Mouse (Mus musculus) left cerebral cortex, adult 8-10 months (tissue): ENCODE measurements around the gene Gm5148. TPM values are rescaled to one million over a fixed set of nuclear protein-coding genes. Genes with fewer than 3 reads are reported as not detected.
A peak's percentile ranks its signal among the peaks of the same experiment; 100 is the strongest.

ENCODE experiments used
- DNase-seq, 2 experiments: peaks; one replicate each; pipeline ENCODE4 v3.0.0; 2022; ENCODE audit warnings: low spot score in 2 of 2
- total RNA-seq, 4 experiments: library from RNA; stranded (reverse); gene quantifications; 2 replicates each; pipeline ENCODE4 v1.2.4; 2022

Gm5148 gene
- total RNA-seq, 4 experiments from 2014 or later, result 4.0 to 5.3 (median 4.5) TPM

DNA sequence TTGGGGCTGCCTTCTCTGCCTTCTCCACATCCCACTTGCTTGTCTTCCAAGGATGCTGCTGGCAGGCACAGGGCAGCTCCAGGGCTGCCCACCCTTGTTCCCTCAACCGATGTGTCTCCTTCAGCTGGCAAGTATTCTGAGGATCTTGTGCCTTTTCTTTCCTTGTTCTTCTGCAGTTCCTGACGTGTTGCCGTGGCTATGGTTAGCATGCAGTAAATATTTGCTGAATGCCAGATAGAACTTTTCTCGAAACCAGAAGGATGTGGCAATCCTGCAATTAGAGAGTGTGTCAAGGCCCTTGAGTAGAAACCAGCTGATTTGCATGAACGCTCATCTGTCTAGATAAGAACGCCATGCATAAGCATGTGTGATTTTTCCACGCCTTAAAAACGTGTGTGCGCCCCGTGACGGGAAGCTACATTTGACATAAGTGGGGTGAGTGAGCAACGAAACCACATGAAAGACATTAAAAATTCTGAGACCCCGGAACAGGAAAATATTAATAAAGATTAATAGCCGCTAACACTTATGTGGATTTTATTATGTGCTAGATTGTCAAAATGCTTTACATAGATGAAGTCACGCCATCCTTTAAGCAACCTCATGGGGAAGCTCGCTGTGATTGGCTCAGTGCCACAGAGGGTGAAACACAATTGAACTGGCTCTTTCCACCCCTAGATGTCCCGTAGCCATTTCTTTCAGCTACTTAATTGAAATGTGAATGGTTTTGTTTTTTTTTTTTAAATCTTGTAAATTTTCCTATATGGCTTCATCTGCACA is 14.1 kb upstream of the Gm5148 start:
- no peak for DNase-seq

DNA sequence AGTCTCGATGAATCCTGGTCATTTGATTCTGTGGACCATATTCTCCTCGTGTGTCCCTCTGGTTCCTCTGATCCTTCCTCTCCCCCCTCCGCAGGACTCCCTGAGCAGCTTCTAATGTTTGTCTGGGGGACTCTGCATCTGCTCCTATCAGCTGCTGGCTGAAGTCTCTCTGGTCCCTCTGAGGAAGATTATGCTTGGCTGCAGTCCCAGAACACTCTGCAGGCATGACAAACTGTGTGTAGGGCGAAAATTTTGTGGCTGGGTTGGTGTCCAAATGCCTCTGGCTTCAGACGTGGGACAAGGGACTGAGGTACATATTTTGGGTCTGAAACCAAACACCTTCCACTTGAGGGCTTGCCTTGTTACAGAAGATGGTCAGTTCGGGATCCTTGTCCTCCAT is 13.1 kb upstream of the Gm5148 start:
- peak in 1 of 2 experiments; percentile 36 for DNase-seq

DNA sequence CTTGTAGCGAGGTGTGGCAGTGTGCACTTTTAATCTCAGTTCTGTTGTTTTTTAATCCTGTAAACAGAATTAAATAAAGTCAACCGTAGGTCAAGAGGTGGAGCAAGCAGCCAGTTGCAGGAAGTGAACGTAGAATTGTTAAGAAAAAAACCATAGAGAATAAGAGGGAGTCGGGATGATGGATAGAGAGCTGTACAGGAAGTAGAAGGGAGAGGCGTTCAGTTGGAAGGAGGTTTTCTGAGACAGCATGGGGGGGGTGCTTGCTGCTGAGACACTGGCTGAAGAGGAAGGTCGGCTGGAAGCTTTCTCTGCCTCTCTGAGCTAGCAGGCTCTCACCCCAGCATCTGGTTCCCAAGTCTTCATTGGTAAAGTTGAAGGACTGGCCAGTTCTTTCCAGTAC is 10.9 kb upstream of the Gm5148 start:
- DNase-seq, result no peak

DNA sequence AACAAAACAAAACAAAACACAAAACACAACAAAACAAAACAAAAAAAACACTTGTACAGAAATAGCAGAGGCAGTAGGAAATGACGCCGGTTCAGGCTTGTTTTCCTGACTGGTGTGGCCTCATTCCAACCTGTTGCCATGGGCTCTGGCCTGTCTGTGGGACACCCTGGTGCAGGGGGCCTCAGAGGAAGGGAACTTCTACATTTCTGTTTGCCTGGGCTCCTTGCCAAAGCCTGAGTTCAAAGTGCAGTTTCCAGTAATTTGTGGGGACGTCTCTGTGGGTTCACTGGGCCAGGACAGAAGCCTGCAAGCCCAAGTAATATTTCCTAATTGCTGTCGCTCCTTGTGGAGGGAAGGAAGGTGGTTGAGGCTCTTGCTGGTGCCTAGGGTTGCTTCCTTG is 4.9 kb upstream of the Gm5148 start:
- no peak for DNase-seq

DNA sequence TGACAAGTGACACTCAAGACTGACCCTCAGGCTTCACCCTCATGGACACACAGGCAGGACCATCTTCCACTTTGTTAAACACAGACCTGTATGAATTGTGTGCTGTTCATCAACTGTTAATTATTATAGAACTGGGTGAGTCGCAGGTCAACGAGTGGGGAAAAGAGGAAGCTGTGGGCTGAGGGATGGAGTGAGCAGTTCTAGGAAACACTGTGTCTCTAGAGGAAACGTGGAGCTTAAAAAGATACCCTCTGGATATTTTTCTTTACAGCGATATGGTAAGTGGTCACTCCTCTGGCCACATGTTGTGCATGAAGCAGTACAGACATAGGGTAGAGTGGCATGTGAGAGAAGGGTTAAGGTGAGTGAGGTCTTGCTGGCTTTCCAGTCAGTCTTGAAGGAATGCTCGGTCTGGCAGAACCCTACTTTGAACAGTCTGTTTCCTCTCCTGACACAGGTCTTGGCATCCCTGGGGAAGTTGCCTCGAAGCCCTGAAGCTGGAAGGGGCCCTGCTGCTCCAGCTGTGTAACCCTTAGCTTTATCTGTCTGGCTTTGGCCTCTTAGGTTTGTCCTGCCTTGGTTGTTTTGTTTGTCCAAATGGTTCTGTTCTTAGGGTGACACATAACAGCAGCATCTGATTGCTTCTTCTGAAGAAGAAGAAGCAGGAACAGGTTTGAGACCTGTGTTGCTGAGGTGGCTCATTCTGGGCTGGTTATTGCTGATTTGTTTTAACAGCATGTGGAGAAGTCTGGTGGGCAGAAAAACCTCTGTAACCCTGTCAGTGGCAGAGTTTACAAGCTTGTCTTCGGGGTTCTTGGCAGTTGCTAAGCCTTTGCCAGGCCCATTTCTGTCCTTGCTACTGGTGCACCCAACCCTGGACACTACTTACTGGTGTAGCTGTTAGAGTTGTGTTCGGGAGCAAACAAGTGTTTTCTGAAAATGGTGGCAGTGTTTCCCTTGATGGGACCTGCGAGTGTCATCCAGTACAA is 4.1 kb upstream of the Gm5148 start:
- no peak for DNase-seq

DNA sequence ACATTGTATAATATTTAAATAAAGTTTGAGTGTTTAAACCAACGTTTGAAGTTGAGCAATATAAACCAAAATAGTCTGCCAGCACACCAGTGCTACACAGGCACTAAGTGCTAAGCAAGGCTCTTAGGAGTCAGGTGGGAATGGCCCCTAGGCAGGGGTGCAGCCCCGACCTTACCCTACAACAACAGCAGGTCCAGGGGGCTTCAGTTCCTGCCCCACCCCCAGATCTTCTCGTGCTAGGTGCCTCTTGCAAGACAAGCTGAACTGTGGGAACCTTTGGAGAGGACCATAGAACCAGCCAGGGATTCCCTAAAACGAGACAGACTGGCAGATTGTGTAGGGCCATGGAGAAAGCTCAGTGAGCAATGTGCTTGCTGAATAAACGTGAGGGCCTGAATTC is 3.1 kb upstream of the Gm5148 start:
- no peak for DNase-seq

DNA sequence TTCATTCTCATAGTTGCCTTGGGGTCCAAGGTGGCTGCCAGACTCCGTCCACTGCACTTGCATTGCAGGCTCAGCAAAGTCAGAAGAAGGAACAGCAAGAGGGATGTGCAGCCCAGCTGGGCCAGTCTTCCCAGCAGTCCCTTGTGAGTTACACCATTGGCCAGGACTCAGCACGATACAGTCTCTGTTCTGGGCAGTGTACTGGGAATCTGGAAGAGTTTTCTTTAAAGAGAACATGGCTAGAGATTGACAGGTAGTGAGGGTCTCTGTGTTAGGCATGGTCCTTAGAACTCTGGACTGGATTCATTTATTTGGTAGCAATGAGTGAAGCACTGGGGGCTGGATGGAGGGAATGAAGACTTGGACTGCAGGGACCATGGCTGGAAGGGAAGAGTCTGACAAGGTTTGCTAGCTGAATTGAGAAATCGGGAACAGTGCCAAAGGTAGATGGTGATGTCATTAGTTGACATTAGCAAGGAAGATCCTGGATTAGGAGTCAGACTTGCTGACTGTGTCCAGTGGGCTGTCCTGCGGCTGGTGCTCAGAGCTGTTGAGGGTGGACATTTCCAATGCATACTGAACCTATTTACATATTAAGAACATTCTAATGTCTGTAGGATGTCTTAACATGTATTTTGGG is 2.3 kb upstream of the Gm5148 start:
- DNase-seq, result no peak

DNA sequence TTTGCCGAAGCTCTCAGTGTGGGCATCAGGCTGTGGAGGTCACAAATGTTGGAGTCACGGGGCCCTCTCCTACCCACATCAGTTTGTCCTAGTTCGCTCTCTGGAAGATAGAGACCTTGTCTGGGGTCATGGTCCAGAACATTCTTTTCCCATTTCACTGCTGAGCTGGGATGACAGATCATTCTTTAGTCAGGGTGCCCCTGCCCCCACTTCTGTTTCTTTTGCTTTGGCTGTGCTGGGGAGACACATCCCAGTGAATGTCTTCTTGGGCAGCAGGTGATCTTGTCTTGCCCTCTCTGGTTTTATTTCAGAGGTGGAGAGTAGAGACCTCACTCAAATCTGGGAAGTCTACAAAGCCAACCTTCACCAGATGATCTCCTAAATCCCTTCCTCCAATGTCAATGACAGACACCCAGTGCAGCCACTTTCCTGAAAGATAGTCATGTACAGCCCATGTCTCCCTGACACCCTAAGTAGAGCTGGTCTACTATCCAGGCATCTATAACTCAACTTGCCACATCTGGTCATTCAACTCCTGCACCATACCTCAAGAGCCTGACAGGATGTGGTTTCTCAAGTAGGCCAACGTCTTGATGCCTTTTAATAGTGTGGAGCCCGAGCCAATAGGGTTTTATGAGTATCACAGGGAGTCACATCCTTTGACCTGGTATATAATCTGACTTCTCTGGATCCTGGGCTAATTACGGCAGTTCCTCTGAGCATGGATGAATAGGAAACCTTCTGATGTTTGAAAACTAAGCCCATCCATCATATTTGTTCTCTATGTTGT is 851 bp upstream of the Gm5148 start:
- no peak for DNase-seq

DNA sequence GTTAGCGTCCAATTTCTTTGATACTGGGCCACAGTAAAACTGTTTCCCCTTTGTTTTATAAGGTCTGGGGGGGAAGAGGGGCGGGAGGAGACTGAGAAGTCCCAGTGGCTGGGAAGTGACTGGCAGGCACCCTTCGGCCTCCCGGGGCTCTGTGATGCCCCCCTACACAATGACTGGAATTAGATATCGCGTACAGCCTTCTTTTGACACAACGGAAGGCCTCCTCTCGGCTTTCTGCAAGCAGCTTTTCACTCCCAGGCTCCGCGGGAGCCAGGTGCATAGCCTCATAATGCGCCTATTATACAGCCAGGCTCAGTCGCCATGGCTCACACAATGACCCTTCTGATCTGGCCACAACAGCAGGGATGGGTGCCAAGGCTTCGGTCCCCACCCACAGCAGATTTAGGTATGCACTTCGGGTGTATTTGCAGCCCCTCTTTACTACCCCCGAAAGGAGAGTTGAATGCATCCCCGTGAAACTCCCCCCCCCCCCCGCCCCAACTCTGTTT is 574 bp downstream of the Gm5148 start:
- peak; percentile 39 to 70 for DNase-seq

DNA sequence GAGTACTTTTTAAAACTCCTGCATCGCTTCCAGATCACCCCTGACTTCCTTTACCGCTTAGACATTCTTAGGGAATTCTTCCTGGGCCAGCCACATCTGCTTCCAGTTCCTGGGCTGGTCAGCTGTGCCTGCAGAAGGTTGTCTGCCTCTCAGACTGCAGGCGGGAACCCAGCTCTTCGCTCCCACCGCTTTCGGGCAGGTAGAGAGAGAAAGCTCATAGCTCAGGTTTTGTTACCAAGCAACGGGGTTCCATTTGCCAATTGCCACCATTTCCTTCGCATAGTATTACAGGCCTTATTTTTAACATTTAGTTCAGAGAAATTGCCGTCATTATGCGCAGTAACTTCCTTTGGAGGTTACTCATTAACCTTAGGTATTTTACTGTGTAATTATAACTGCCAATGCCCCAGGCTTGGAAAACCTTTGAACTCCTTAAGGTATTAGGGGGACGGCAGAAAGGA is 1.2 kb downstream of the Gm5148 start:
- peak in 1 of 2 experiments; percentile 26 for DNase-seq

DNA sequence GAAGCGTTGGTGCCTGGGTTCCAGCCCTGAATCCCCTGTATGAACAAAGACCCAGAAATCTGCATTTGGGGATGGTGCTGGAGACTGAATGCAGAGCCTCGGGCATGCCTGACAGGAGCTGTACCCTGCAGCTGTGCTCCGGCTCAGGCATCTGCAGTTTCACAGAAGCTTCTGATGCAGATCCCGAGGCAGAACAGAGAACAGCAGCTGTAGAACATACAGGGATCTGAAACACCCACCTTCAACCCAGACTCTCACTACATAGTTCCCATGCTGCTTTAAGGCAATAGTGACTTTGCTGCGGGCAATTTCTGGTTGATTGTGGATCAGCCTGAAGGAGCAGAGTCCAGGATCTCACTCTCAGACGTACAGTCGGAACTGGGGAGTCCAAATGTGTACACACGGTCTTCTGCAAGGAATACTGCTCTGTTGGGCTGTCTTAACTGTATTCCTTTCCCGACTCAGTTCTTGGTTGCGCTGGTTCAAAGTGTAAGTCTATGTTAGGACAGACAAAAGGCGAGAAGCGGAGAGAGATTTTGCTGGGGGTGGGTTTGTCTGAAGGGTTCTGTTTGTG is 1.7 kb downstream of the Gm5148 start:
- DNase-seq, result peak in 1 of 2 experiments; percentile 16

DNA sequence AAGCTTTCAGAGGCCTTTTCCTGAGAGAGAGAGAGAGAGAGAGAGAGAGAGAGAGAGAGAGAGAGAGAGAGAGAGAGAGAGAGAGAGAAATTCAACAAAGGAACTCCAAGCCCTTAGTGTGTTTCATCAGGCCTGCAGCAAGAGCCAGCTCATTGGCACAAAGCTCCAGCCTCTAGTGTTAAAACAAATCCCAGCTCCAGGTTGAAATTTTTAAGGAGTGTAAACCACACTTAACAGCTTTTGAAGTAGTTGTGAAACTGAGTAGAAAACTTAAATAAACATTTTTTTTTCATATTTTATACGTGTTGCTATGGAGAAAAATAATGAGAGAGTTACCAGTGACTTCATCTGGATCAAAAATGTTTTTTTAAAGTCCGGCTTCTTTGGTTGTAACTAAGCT is 7.3 kb downstream of the Gm5148 start:
- no peak for DNase-seq

DNA sequence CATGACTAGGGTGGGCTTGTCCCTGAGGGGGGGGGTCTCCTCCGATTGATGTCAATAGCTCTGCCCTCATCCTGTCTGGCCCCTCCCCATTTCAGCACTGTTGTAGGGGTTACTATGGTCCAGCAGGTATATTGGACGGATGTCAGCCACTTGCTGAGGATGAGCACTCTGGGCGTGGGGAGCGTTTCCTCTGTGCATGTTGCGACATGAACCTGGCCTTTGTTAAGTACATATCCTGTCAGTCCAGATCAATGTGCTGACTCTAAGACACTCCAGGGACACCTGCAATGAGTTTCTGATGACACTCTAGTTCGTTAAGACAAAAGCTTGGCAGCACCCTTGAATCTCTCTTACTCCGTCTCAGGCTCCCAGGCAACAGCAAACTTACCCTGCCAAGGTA is 8.6 kb downstream of the Gm5148 start:
- DNase-seq, result no peak

DNA sequence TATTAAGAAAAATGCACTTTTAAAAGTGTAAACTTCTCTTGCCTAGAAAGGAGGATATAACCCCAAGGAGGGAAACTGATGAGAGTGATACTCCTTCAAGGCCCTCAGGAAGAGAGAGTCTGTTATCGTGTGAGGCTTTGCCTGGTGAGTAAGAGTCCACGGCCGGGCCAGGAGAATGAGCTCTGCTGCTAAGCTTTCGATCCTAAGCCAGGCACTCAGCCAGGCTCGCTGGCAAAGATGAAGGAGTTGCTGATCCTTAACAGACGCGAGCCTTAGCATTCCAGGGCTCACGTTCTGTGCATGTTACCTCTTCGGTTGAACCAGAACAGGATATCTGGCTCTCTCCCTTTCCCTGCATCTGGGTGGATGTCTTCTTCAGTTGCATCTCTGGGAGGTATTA is 11.8 kb downstream of the Gm5148 start:
- no peak for DNase-seq

DNA sequence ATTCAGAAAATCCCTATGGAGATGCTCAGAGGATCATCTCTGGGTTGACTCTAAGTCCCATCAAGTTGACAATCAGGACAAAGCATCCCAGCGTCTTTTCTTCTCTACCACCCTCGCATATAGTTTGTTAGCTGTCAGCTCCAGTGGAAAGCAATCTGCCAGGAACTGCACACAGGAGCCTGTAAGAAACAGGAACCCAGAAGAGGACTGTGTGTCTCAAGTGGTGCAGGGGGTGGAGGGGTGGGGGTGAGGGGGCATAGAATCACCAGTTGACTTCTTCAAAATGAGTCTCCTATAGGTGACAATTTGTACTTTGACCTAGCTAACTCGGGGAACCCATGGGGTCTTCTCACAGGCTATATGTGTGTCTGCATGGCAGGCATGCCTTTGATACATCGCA is 12.7 kb downstream of the Gm5148 start:
- no peak for DNase-seq

DNA sequence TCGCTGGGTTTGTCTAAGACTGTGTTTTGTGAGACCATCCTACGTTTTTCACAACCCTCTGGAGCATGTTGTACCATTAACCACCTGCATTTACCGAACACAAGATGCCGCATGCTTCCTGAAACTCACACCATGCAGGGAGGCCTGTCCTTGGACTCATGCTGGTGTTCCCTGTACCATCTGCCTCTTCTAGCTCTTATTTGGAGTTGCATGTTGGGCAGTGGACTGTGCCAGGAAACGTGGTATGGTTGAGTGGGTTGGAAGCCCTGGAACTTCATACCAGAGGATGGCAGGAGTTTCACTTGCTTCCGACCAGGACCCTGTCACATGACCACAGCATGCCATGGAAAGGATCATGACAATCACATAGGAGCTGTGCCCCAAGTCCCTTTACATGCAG is 16.5 kb downstream of the Gm5148 start:
- no peak for DNase-seq

DNA sequence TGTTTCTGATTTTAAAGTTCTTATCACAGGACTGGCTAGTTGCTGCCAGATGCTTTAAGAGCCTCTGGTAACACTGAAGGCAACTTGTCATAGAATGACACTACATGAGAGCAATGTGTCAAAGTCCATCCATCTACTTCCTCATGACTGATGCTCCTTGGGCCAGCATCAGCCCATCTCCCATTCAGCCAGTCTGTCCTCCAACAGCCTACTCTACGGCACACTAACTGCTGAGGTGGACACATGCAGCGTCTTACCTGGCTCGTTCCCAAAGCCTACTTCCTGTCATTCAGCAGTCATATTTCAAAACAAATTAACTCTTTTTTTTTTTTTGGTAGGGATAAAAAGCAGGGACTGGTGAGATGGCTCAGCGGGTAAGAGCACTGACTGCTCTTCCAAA is 17.9 kb downstream of the Gm5148 start:
- no peak for DNase-seq

DNA sequence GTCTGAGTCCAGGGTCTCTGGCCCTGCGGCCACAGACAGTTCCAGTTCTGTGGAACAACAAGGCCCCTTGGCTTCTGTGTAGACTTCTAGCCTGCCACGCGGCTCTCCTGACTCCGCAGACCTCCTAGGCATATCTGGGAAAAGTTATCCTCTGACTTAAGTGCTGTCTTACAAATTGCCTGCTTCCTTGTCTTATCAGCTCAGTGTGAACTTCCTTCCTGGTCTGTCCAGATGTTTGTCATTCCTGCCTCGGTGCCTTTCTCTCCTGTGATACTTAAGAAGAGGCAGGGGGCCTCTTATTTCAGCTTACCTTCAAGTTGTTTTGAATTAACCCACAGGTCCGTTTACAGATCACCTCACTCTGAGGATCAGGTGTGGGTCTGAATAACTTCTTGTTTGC is 18.9 kb downstream of the Gm5148 start:
- DNase-seq, result no peak

DNA sequence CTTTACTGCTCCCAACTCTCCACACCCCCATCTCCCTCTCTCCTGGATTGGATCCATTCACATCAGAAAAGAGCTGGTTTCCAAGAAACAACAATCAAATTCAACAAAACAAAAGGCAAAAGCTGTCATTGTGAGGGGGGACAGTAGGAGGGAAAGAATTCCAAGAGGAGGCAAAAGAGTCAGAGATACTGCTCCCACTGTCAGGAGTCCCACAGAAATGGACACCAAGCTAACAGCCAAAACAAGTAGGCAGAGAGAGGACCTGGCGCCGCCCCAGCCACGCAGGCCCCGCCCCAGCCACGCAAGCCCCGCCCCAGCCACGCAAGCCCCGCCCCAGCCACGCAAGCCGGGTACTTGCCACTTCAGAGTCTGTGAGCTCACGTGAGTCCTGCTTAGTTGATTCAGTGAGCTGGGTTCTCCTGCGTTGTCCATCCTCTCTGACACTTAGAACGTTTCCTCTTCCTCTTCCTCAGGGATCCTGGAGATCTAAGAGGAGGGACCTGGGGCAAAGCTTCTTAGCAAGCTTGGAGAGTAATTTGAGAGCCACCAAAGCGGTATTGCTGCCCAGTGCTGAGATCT is 19.5 kb downstream of the Gm5148 start:
- DNase-seq, result no peak

DNA sequence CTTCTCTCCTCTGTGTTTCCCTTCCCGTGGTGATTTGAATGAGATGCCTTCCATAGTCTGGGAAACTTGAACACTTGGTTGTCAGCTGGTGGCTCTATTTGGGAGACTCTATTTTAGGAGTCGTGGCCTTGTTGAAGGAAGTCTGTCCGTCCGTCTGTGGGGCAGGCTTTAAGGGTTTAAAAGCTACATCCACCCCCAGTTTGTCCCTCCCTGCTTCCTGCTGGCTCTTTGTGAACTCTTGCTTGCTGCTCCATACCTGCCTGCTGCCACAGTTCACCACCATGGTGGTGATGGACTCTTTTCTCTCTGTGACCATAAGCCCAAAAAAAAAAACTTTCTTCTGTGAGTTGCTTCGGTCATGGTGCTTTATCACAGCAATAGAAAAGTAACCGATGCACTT is 21.2 kb downstream of the Gm5148 start:
- no peak for DNase-seq
